Mouse (Mus musculus) liver, embryonic 14.5 days (tissue): ENCODE data around the gene Gm49325. TPM values are rescaled to one million over a fixed set of nuclear protein-coding genes. Genes with fewer than 3 reads are reported as not detected.
"Not testable (repeated sequence)": the region's sequence is repeated elsewhere in the genome, so short reads cannot be mapped to it uniquely, and the experiment has no call there.

ENCODE experiments used
- ATAC-seq: fragments of 200-750 bp; cut with Nextera tagmentation; 2 replicates; pipeline ENCODE4 v1.8.0; 2017; ENCODE audit warnings: moderate number of reproducible peaks, mild to moderate bottlenecking, moderate library complexity; ENCODE audit not compliant: insufficient read depth
- DNase-seq, 3 experiments: peaks; one replicate each; pipeline ENCODE4 v3.0.0-alpha.2; 2012 to 2013; ENCODE audit warnings: low read depth in 3 of 3, low spot score in 3 of 3
- H3K27ac ChIP-seq: fragments of 300-500 bp; sonication (generic); 2 replicates; pipeline ENCODE4 v1.5.1; 2014; ENCODE audit warnings: moderate library complexity, mild to moderate bottlenecking, control low read depth, inconsistent platforms
- H3K27me3 ChIP-seq: fragments of 300-500 bp; sonication (generic); 2 replicates; pipeline ENCODE4 v1.6.1; 2014; ENCODE audit warnings: mild to moderate bottlenecking, low read length, moderate library complexity; ENCODE audit not compliant: control insufficient read depth, insufficient read depth
- H3K36me3 ChIP-seq: fragments of 300-500 bp; sonication (generic); replicated peaks from 2 replicates; pipeline ENCODE4 v1.6.1; 2014; ENCODE audit warnings: low read depth; ENCODE audit not compliant: control insufficient read depth, insufficient read depth
- H3K4me1 ChIP-seq, 2 experiments: fragments of 200-500 bp in 1 of 2; fragments of 300-500 bp in 1 of 2; sonication (generic) in 1 of 2; replicated peaks; 2 replicates each; pipeline ENCODE4 v1.6.1; 2012 to 2014; ENCODE audit warnings: antibody characterized with exemption in 1 of 2, inconsistent platforms in 1 of 2, low read length in 1 of 2; ENCODE audit not compliant: control insufficient read depth in 2 of 2, insufficient read depth in 2 of 2
- H3K4me2 ChIP-seq: fragments of 300-500 bp; sonication (generic); 2 replicates; pipeline ENCODE4 v1.6.1; 2014; ENCODE audit warnings: low read depth, mild to moderate bottlenecking, control low read depth, moderate library complexity
- H3K4me3 ChIP-seq, 2 experiments: fragments of 200-500 bp in 1 of 2; fragments of 300-500 bp in 1 of 2; sonication (generic) in 1 of 2; 2 replicates each; pipeline ENCODE4 v1.5.1; 2012 to 2014; ENCODE audit warnings: low read depth in 2 of 2, low read length in 2 of 2, mild to moderate bottlenecking in 2 of 2, control low read depth in 1 of 2, inconsistent platforms in 1 of 2, moderate library complexity in 1 of 2; ENCODE audit not compliant: insufficient read depth in 1 of 2
- H3K9ac ChIP-seq: fragments of 300-500 bp; sonication (generic); replicated peaks from 2 replicates; pipeline ENCODE4 v1.6.1; 2014; ENCODE audit warnings: mild to moderate bottlenecking, control low read depth, moderate library complexity
- H3K9me3 ChIP-seq: fragments of 300-500 bp; sonication (generic); 2 replicates; pipeline ENCODE4 v1.6.1; 2016; ENCODE audit warnings: low read length, mixed read lengths; ENCODE audit not compliant: control insufficient read depth
- CTCF ChIP-seq: IDR thresholded peaks from 2 replicates; pipeline ENCODE4 v1.5.1; 2016; ENCODE audit warnings: antibody characterized with exemption, low read depth, control low read depth
- EP300 ChIP-seq: IDR thresholded peaks from 2 replicates; pipeline ENCODE4 v1.6.1; 2016; ENCODE audit warnings: antibody characterized with exemption, low read depth
- WGBS: fragments of 180-500 bp; shearing (Covaris S2); extraction: QIAGEN DNeasy Blood & Tissue Kit; methylation state at CpG from one replicate; pipeline ENCODE4 v1.1.7; 2014; ENCODE audit not compliant: insufficient replicate concordance; 5-methylcytosine and 5-hydroxymethylcytosine counted together
- microRNA counts: library from miRNA; unstranded; fragments of <30 nt; microRNA quantifications from one replicate; lab custom pipeline; 2016
- microRNA-seq: library from miRNA; unstranded; fragments of <30 nt; microRNA quantifications from one replicate; pipeline ENCODE4, GENCODE M21; 2016
- polyA plus RNA-seq, 2 experiments: library from polyadenylated mRNA; depleted of rRNA in 1 of 2; stranded (reverse) in 1 of 2; unstranded in 1 of 2; fragments of >200 nt; fragmentation: Nextera tagmentation in 1 of 2; extraction: Ambion mirVana in 1 of 2; gene quantifications; 2 replicates each; pipeline versions ENCODE4 v1.2.1 to v1.2.3; 2012 to 2014

Gm49325 gene
- polyA plus RNA-seq, 2 experiments: 0.09 TPM; not detected in 1

DNA sequence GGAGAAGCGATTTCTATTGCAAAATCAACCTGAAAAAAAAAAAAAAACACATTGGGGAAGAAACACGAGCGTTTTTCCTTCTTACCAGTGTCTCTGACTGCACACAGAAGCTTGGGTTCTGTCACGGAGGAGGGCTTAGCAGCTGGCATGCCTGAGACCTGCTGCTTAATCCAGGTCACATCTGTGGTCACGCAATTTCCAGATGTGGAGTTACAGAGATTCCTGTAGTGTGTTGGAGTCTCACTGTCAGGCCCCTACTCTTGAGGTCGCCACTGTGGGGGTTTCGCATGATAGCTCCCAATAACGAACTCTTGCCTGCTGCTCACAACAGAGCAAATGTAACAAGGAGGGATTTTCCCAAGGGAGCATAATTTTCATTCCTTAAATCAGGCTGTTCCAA lies 78.2 kb downstream of the Gm49325 start:
- no peak overlapping the region for H3K4me2 ChIP-seq
- no peak for DNase-seq
- no peak for ATAC-seq
- H3K9ac ChIP-seq: no peak overlapping the region
- TF ChIP-seq CTCF (no peak), EP300 (no peak)
- no peaks in the 10 kb centered on the region for H3K36me3 ChIP-seq
- WGBS: 31% methylated on average over 8 of the region's 8 CpGs
- H3K27ac ChIP-seq: no peak overlapping the region
- no peaks in the 10 kb centered on the region for H3K4me1 ChIP-seq
- no peak overlapping the region for H3K4me3 ChIP-seq
- no peaks in the 10 kb centered on the region for H3K9me3 ChIP-seq
- H3K27me3 ChIP-seq: peaks cover 35% of the 10 kb centered on the region

GRCm38 (mm10) chr10:77685895-77686664 lies 80.1 kb downstream of the Gm49325 start, which contains the start of gene Tspear:
TSS of gene Tspear (plus strand) at chr10:77686569.
- no peak for DNase-seq

DNA sequence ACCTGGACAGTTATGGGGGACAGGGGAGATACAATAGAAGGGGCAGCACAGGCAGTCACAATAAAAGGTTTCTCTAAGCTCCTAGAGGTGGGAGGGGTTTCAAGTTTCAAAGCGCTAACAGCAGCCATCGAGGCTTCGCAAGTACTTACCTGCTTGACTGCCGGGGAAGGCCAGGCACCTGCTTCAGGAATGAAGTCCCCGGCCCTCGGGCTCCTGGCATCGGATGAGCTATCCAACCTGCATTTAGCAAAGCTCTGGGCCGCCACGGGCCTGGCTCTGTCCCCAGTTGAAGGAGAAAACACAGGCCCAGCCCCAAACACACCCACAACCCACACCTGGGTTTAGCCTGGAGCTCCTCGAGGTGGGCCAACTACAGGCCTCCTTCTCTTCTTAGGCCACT lies 81.0 kb downstream of the Gm49325 start:
- Histone ChIP-seq H3K9me3 (no peaks in the 10 kb centered on the region), H3K4me2 (no peak overlapping the region), H3K27ac (no peak overlapping the region), H3K27me3 (peaks cover 31% of the 10 kb centered on the region), H3K36me3 (no peaks in the 10 kb centered on the region), H3K9ac (no peak overlapping the region), H3K4me1 (no peaks in the 10 kb centered on the region), H3K4me3 (no peak overlapping the region)
- DNase-seq (no peak), ATAC-seq (no peak)
- TF ChIP-seq EP300 (no peak), CTCF (no peak)
- 18% methylated on average over 10 of the region's 10 CpGs for WGBS

More at GRCm38 (mm10) chr10:77685895-77686664, 80.1 kb downstream of the Gm49325 start, which contains the start of gene Tspear:
- no peak within 1 kb of the TSS for H3K4me3 ChIP-seq
- no peak for ATAC-seq
- H3K36me3 ChIP-seq: no peaks in the 10 kb centered on the region
- H3K27ac ChIP-seq: no peak within 1 kb of the TSS
- H3K27me3 ChIP-seq: peaks cover 31% of the 10 kb centered on the region
- no peaks in the 10 kb centered on the region for H3K9me3 ChIP-seq
- no peaks in the 10 kb centered on the region for H3K4me1 ChIP-seq
- H3K4me2 ChIP-seq: no peak within 1 kb of the TSS
- H3K9ac ChIP-seq: no peak within 1 kb of the TSS
- TF ChIP-seq CTCF (no peak), EP300 (no peak)
- WGBS: 6% methylated on average over 22 of the region's 22 CpGs

GRCm38 (mm10) chr10:77690356-77690807 lies 84.4 kb downstream of the Gm49325 start, which contains the start of gene Gm19402:
TSS of gene Gm19402 (minus strand) at chr10:77690757.
- H3K9me3 ChIP-seq, H3K27ac ChIP-seq, H3K4me1 ChIP-seq, ATAC-seq, H3K4me3 ChIP-seq, DNase-seq, H3K9ac ChIP-seq, H3K36me3 ChIP-seq, H3K4me2 ChIP-seq: not testable (repeated sequence)
- peaks cover 24% of the 10 kb centered on the region for H3K27me3 ChIP-seq
- 55% methylated on average over 3 of the region's 3 CpGs for WGBS

MicroRNAs encoded within 50 kb of the gene (microRNA counts, 519-probe panel; counts per million panel counts)
- microRNA mmu-miR-1930 (lab: Ali Mortazavi, UCI): 69.9 counts per million

Small RNA genes within 50 kb of the gene (microRNA-seq; reads per million reads assigned to microRNA genes)
- gene Mir1930: 13.9 reads per million, percentile 25 among the genes with 10 or more reads in this experiment

Other genes with a start within 250 kb of the Gm49325 start
- 0.74 and 0.92 TPM in 2 replicates for gene Adarb1, start 187.9 kb upstream of the Gm49325 start, polyA plus RNA-seq (2012; rRNA removed)
- gene Adarb1, start 187.9 kb upstream of the Gm49325 start, polyA plus RNA-seq (2014; fragmentation: Nextera tagmentation; extraction: Ambion mirVana): 1.1 and 1.2 TPM in 2 replicates
- gene Fam207a, start 90.4 kb upstream of the Gm49325 start, polyA plus RNA-seq (2012; rRNA removed): 9.6 and 13.9 TPM in 2 replicates
- 16.7 and 19.5 TPM in 2 replicates for gene Fam207a, start 90.4 kb upstream of the Gm49325 start, polyA plus RNA-seq (2014; fragmentation: Nextera tagmentation; extraction: Ambion mirVana)
- 7.1 and 8.7 TPM in 2 replicates for gene Itgb2, start 75.9 kb upstream of the Gm49325 start, polyA plus RNA-seq (2012; rRNA removed)
- gene Itgb2, start 75.9 kb upstream of the Gm49325 start, polyA plus RNA-seq (2014; fragmentation: Nextera tagmentation; extraction: Ambion mirVana): 9.2 and 11.1 TPM in 2 replicates
- gene Pttg1ip, start 24.5 kb upstream of the Gm49325 start, polyA plus RNA-seq (2012; rRNA removed): 36.6 and 40.5 TPM in 2 replicates
- 64.8 and 69.1 TPM in 2 replicates for gene Pttg1ip, start 24.5 kb upstream of the Gm49325 start, polyA plus RNA-seq (2014; fragmentation: Nextera tagmentation; extraction: Ambion mirVana)
- 74.1 and 109 TPM in 2 replicates for gene Sumo3, start 100 bp upstream of the Gm49325 start, polyA plus RNA-seq (2012; rRNA removed)
- 82.5 and 87.7 TPM in 2 replicates for gene Sumo3, start 100 bp upstream of the Gm49325 start, polyA plus RNA-seq (2014; fragmentation: Nextera tagmentation; extraction: Ambion mirVana)
- gene Ube2g2, start 16.1 kb downstream of the Gm49325 start, polyA plus RNA-seq (2012; rRNA removed): 19.3 TPM in 2 replicates
- 25.3 and 27.1 TPM in 2 replicates for gene Ube2g2, start 16.1 kb downstream of the Gm49325 start, polyA plus RNA-seq (2014; fragmentation: Nextera tagmentation; extraction: Ambion mirVana)
- 0.03 TPM in 1 of 2 replicates, not detected in the other for gene Tspear, start 80.4 kb downstream of the Gm49325 start, polyA plus RNA-seq (2012; rRNA removed)
- not detected in 2 replicates for gene Tspear, start 80.4 kb downstream of the Gm49325 start, polyA plus RNA-seq (2014; fragmentation: Nextera tagmentation; extraction: Ambion mirVana)
- gene Gm19402, start 84.6 kb downstream of the Gm49325 start, polyA plus RNA-seq (2012; rRNA removed): not detected in 2 replicates
- gene Gm19402, start 84.6 kb downstream of the Gm49325 start, polyA plus RNA-seq (2014; fragmentation: Nextera tagmentation; extraction: Ambion mirVana): not detected in 2 replicates
- gene Gm9508, start 91.0 kb downstream of the Gm49325 start, polyA plus RNA-seq (2012; rRNA removed): not detected in 2 replicates
- not detected in 2 replicates for gene Gm9508, start 91.0 kb downstream of the Gm49325 start, polyA plus RNA-seq (2014; fragmentation: Nextera tagmentation; extraction: Ambion mirVana)
- gene Gm10272, start 100.4 kb downstream of the Gm49325 start, polyA plus RNA-seq (2012; rRNA removed): not detected in 2 replicates
- not detected in 2 replicates for gene Gm10272, start 100.4 kb downstream of the Gm49325 start, polyA plus RNA-seq (2014; fragmentation: Nextera tagmentation; extraction: Ambion mirVana)
- not detected in 2 replicates for gene Gm10024, start 105.3 kb downstream of the Gm49325 start, polyA plus RNA-seq (2012; rRNA removed)
- not detected in 2 replicates for gene Gm10024, start 105.3 kb downstream of the Gm49325 start, polyA plus RNA-seq (2014; fragmentation: Nextera tagmentation; extraction: Ambion mirVana)
- not detected in 2 replicates for gene Gm10142, start 109.6 kb downstream of the Gm49325 start, polyA plus RNA-seq (2012; rRNA removed)
- gene Gm10142, start 109.6 kb downstream of the Gm49325 start, polyA plus RNA-seq (2014; fragmentation: Nextera tagmentation; extraction: Ambion mirVana): not detected in 2 replicates
- not detected in 2 replicates for gene Krtap12-1, start 114.4 kb downstream of the Gm49325 start, polyA plus RNA-seq (2012; rRNA removed)
- not detected in 2 replicates for gene Krtap12-1, start 114.4 kb downstream of the Gm49325 start, polyA plus RNA-seq (2014; fragmentation: Nextera tagmentation; extraction: Ambion mirVana)
- not detected in 2 replicates for gene Gm10100, start 120.3 kb downstream of the Gm49325 start, polyA plus RNA-seq (2012; rRNA removed)
- gene Gm10100, start 120.3 kb downstream of the Gm49325 start, polyA plus RNA-seq (2014; fragmentation: Nextera tagmentation; extraction: Ambion mirVana): not detected in 2 replicates
- gene Gm18596, start 136.4 kb downstream of the Gm49325 start, polyA plus RNA-seq (2012; rRNA removed): not detected in 2 replicates
- not detected in 2 replicates for gene Gm18596, start 136.4 kb downstream of the Gm49325 start, polyA plus RNA-seq (2014; fragmentation: Nextera tagmentation; extraction: Ambion mirVana)
- gene Gm9736, start 145.2 kb downstream of the Gm49325 start, polyA plus RNA-seq (2012; rRNA removed): not detected in 2 replicates
- not detected in 2 replicates for gene Gm9736, start 145.2 kb downstream of the Gm49325 start, polyA plus RNA-seq (2014; fragmentation: Nextera tagmentation; extraction: Ambion mirVana)
- gene Gm3233, start 153.5 kb downstream of the Gm49325 start, polyA plus RNA-seq (2012; rRNA removed): not detected in 2 replicates
- not detected in 2 replicates for gene Gm3233, start 153.5 kb downstream of the Gm49325 start, polyA plus RNA-seq (2014; fragmentation: Nextera tagmentation; extraction: Ambion mirVana)
- gene Gm3238, start 165.1 kb downstream of the Gm49325 start, polyA plus RNA-seq (2012; rRNA removed): not detected in 2 replicates
- gene Gm3238, start 165.1 kb downstream of the Gm49325 start, polyA plus RNA-seq (2014; fragmentation: Nextera tagmentation; extraction: Ambion mirVana): not detected in 2 replicates
- gene Gm7138, start 170.7 kb downstream of the Gm49325 start, polyA plus RNA-seq (2012; rRNA removed): not detected in 2 replicates
- not detected in 2 replicates for gene Gm7138, start 170.7 kb downstream of the Gm49325 start, polyA plus RNA-seq (2014; fragmentation: Nextera tagmentation; extraction: Ambion mirVana)
- not detected in 2 replicates for gene Gm3250, start 176.3 kb downstream of the Gm49325 start, polyA plus RNA-seq (2012; rRNA removed)
- not detected in 2 replicates for gene Gm3250, start 176.3 kb downstream of the Gm49325 start, polyA plus RNA-seq (2014; fragmentation: Nextera tagmentation; extraction: Ambion mirVana)
- gene Gm7137, start 182.0 kb downstream of the Gm49325 start, polyA plus RNA-seq (2012; rRNA removed): not detected in 2 replicates
- gene Gm7137, start 182.0 kb downstream of the Gm49325 start, polyA plus RNA-seq (2014; fragmentation: Nextera tagmentation; extraction: Ambion mirVana): not detected in 2 replicates
- not detected in 2 replicates for gene Gm9639, start 188.9 kb downstream of the Gm49325 start, polyA plus RNA-seq (2012; rRNA removed)
- not detected in 2 replicates for gene Gm9639, start 188.9 kb downstream of the Gm49325 start, polyA plus RNA-seq (2014; fragmentation: Nextera tagmentation; extraction: Ambion mirVana)
- not detected in 2 replicates for gene Gm19668, start 192.9 kb downstream of the Gm49325 start, polyA plus RNA-seq (2012; rRNA removed)
- gene Gm19668, start 192.9 kb downstream of the Gm49325 start, polyA plus RNA-seq (2014; fragmentation: Nextera tagmentation; extraction: Ambion mirVana): not detected in 2 replicates
- not detected in 2 replicates for gene Gm9507, start 205.6 kb downstream of the Gm49325 start, polyA plus RNA-seq (2012; rRNA removed)
- gene Gm9507, start 205.6 kb downstream of the Gm49325 start, polyA plus RNA-seq (2014; fragmentation: Nextera tagmentation; extraction: Ambion mirVana): not detected in 2 replicates
- gene Gm2696, start 208.5 kb downstream of the Gm49325 start, polyA plus RNA-seq (2012; rRNA removed): not detected in 2 replicates
- not detected in 2 replicates for gene Gm2696, start 208.5 kb downstream of the Gm49325 start, polyA plus RNA-seq (2014; fragmentation: Nextera tagmentation; extraction: Ambion mirVana)
- gene Krtap10-4, start 220.9 kb downstream of the Gm49325 start, polyA plus RNA-seq (2012; rRNA removed): not detected in 2 replicates
- gene Krtap10-4, start 220.9 kb downstream of the Gm49325 start, polyA plus RNA-seq (2014; fragmentation: Nextera tagmentation; extraction: Ambion mirVana): not detected in 2 replicates
- gene Krtap10-10, start 229.8 kb downstream of the Gm49325 start, polyA plus RNA-seq (2012; rRNA removed): not detected in 2 replicates
- not detected in 2 replicates for gene Krtap10-10, start 229.8 kb downstream of the Gm49325 start, polyA plus RNA-seq (2014; fragmentation: Nextera tagmentation; extraction: Ambion mirVana)
- not detected in 2 replicates for gene Gm36176, start 240.6 kb downstream of the Gm49325 start, polyA plus RNA-seq (2012; rRNA removed)
- not detected in 2 replicates for gene Gm36176, start 240.6 kb downstream of the Gm49325 start, polyA plus RNA-seq (2014; fragmentation: Nextera tagmentation; extraction: Ambion mirVana)
- gene Gm10318, start 246.7 kb downstream of the Gm49325 start, polyA plus RNA-seq (2012; rRNA removed): not detected in 2 replicates
- not detected in 2 replicates for gene Gm10318, start 246.7 kb downstream of the Gm49325 start, polyA plus RNA-seq (2014; fragmentation: Nextera tagmentation; extraction: Ambion mirVana)